Mouse (Mus musculus) forebrain, embryonic 16.5 days (tissue): ENCODE measurements around the gene Pou5f1. TPM values are rescaled to one million over a fixed set of nuclear protein-coding genes. Genes with fewer than 3 reads are reported as not detected.
"Not testable (repeated sequence)": the region's sequence is repeated elsewhere in the genome, so short reads cannot be mapped to it uniquely, and the experiment has no call there.

ENCODE experiments used
- ATAC-seq: fragments of 200-750 bp; cut with Nextera tagmentation; 2 replicates; pipeline ENCODE4 v1.8.0; 2017; ENCODE audit warnings: mild to moderate bottlenecking, moderate library complexity
- H3K27ac ChIP-seq: fragments of 300-500 bp; sonication (generic); 2 replicates; pipeline ENCODE4 v1.5.1; 2014; ENCODE audit warnings: low read length, control low read depth
- H3K27me3 ChIP-seq: fragments of 300-500 bp; sonication (generic); replicated peaks from 2 replicates; pipeline ENCODE4 v1.6.1; 2014; ENCODE audit warnings: low read length; ENCODE audit not compliant: control insufficient read depth, insufficient read depth
- H3K36me3 ChIP-seq: fragments of 300-500 bp; sonication (generic); 2 replicates; pipeline ENCODE4 v1.6.1; 2014; ENCODE audit not compliant: control insufficient read depth, insufficient read depth
- H3K4me1 ChIP-seq: fragments of 300-500 bp; sonication (generic); replicated peaks from 2 replicates; pipeline ENCODE4 v1.6.1; 2014; ENCODE audit warnings: low read length; ENCODE audit not compliant: control insufficient read depth, insufficient read depth
- H3K4me2 ChIP-seq: fragments of 300-500 bp; sonication (generic); 2 replicates; pipeline ENCODE4 v1.6.1; 2014; ENCODE audit warnings: mild to moderate bottlenecking, low read length, control low read depth
- H3K4me3 ChIP-seq: fragments of 300-500 bp; sonication (generic); replicated peaks from 2 replicates; pipeline ENCODE4 v1.5.1; 2014; ENCODE audit warnings: mild to moderate bottlenecking, low read length, control low read depth
- H3K9ac ChIP-seq: fragments of 300-500 bp; sonication (generic); replicated peaks from 2 replicates; pipeline ENCODE4 v1.6.1; 2014; ENCODE audit warnings: low read depth, low read length, control low read depth
- H3K9me3 ChIP-seq: fragments of 300-500 bp; sonication (generic); 2 replicates; pipeline ENCODE4 v1.6.1; 2016; ENCODE audit warnings: low read length; ENCODE audit not compliant: control insufficient read depth
- WGBS: fragments of 180-500 bp; shearing (Covaris S2); extraction: QIAGEN DNeasy Blood & Tissue Kit; methylation state at CpG from one replicate; pipeline ENCODE4 v1.1.7; 2014; 5-methylcytosine and 5-hydroxymethylcytosine counted together
- polyA plus RNA-seq: library from polyadenylated mRNA; unstranded; fragments of >200 nt; fragmentation: Nextera tagmentation; extraction: Ambion mirVana; gene quantifications from 2 replicates; pipeline ENCODE4 v1.2.1, GENCODE M21; 2015

Gene Pou5f1
- not detected in 2 replicates for polyA plus RNA-seq

DNA sequence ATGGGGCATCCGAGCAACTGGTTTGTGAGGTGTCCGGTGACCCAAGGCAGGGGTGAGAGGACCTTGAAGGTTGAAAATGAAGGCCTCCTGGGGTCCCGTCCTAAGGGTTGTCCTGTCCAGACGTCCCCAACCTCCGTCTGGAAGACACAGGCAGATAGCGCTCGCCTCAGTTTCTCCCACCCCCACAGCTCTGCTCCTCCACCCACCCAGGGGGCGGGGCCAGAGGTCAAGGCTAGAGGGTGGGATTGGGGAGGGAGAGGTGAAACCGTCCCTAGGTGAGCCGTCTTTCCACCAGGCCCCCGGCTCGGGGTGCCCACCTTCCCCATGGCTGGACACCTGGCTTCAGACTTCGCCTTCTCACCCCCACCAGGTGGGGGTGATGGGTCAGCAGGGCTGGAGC is at the start of gene Pou5f1:
Gene Pou5f1 (plus strand): TSS at position 243 of the 400 bp plus-strand sequence.
- Histone ChIP-seq H3K27me3 (peaks cover 7% of the 10 kb centered on the region), H3K9me3 (no peaks in the 10 kb centered on the region), H3K4me3 (no peak within 1 kb of the TSS), H3K27ac (no peak within 1 kb of the TSS), H3K4me1 (no peaks in the 10 kb centered on the region), H3K9ac (no peak within 1 kb of the TSS), H3K36me3 (no peaks in the 10 kb centered on the region), H3K4me2 (no peak within 1 kb of the TSS)
- ATAC-seq, result no peak
- 32% methylated on average over 13 of the region's 13 CpGs for WGBS

GRCm38 (mm10) chr17:35458247-35458646 is 47.6 kb upstream of the Pou5f1 start:
- not testable (repeated sequence) for H3K9ac ChIP-seq, H3K36me3 ChIP-seq, H3K27ac ChIP-seq, H3K4me1 ChIP-seq, H3K4me2 ChIP-seq, H3K27me3 ChIP-seq, H3K4me3 ChIP-seq, H3K9me3 ChIP-seq, ATAC-seq
- WGBS, result no CpG with 5 or more reads among the region's 1 CpGs

GRCm38 (mm10) chr17:35460513-35461341 is 45.1 kb upstream of the Pou5f1 start:
- not testable (repeated sequence) for H3K4me1 ChIP-seq, H3K27me3 ChIP-seq, H3K4me2 ChIP-seq, H3K9me3 ChIP-seq, H3K36me3 ChIP-seq, H3K27ac ChIP-seq, H3K4me3 ChIP-seq, H3K9ac ChIP-seq
- 76% methylated on average over 2 of the region's 9 CpGs for WGBS
- peak; percentile 63; the same call in 1 of the 2 replicates for ATAC-seq

GRCm38 (mm10) chr17:35465651-35466050 is 40.2 kb upstream of the Pou5f1 start:
- H3K27me3 ChIP-seq, result peaks cover 16% of the 10 kb centered on the region
- not testable (repeated sequence) for H3K4me3 ChIP-seq, H3K9ac ChIP-seq, H3K4me2 ChIP-seq, H3K4me1 ChIP-seq, ATAC-seq, H3K36me3 ChIP-seq, H3K27ac ChIP-seq, H3K9me3 ChIP-seq
- 5% methylated on average over 8 of the region's 8 CpGs for WGBS

DNA sequence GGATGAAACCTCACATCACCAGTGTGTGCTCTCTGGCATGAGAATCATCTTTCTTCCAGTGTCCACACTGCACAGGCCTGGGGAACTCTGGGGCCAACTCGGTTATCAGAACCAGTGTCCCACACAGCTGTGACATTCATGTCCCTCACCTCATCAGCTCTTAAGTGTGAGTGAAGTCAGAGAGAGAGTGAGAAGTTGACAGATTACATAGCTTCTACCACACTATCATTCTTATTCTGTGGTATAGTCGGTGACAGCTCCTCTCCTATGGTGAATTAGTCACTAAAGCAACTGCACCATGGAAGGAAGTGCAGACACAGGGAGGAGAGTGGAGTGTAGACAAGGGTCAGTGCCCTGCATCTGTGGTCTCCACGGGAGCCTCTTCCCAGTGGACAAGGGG is 36.9 kb upstream of the Pou5f1 start:
- 65% methylated on average over 3 of the region's 3 CpGs for WGBS
- H3K36me3 ChIP-seq, H3K4me1 ChIP-seq, H3K27ac ChIP-seq, H3K9ac ChIP-seq, H3K4me3 ChIP-seq, ATAC-seq, H3K4me2 ChIP-seq, H3K9me3 ChIP-seq: not testable (repeated sequence)
- peaks cover 19% of the 10 kb centered on the region for H3K27me3 ChIP-seq

GRCm38 (mm10) chr17:35469842-35470751 is 35.7 kb upstream of the Pou5f1 start, which contains the start of gene H2-Q10:
Gene H2-Q10, plus strand, starts transcription at chr17:35470089.
- Histone ChIP-seq H3K9me3 (no peaks in the 10 kb centered on the region), H3K4me2 (peak within 1 kb of the TSS; percentile 60), H3K4me3 (peak within 1 kb of the TSS; percentile 41), H3K27ac (no peak within 1 kb of the TSS), H3K4me1 (peaks cover 10% of the 10 kb centered on the region), H3K9ac (no peak within 1 kb of the TSS; the same call in 1 of the 2 replicates), H3K36me3 (no peaks in the 10 kb centered on the region), H3K27me3 (peaks cover 19% of the 10 kb centered on the region)
- ATAC-seq, result no peak
- WGBS, result 1% methylated on average over 76 of the region's 80 CpGs

GRCm38 (mm10) chr17:35484066-35484465 is 21.8 kb upstream of the Pou5f1 start:
- no peaks in the 10 kb centered on the region for H3K9me3 ChIP-seq
- no peaks in the 10 kb centered on the region for H3K4me1 ChIP-seq
- H3K4me3 ChIP-seq, result no peak overlapping the region
- ATAC-seq, result no peak
- no peak overlapping the region for H3K4me2 ChIP-seq
- no peaks in the 10 kb centered on the region for H3K27me3 ChIP-seq
- H3K27ac ChIP-seq, result no peak overlapping the region
- no peaks in the 10 kb centered on the region for H3K36me3 ChIP-seq
- 1% methylated on average over 9 of the region's 9 CpGs for WGBS
- no peak overlapping the region for H3K9ac ChIP-seq

- Histone ChIP-seq H3K4me3 (no peak overlapping the region), H3K4me2 (no peak overlapping the region), H3K27ac (no peak overlapping the region), H3K9me3 (no peaks in the 10 kb centered on the region), H3K36me3 (no peaks in the 10 kb centered on the region), H3K27me3 (no peaks in the 10 kb centered on the region), H3K9ac (no peak overlapping the region), H3K4me1 (no peaks in the 10 kb centered on the region)
- ATAC-seq, result no peak
- 34% methylated on average over 4 of the region's 4 CpGs for WGBS
Observed at GRCm38 (mm10) chr17:35485702-35486101, 20.1 kb upstream of the Pou5f1 start.

GRCm38 (mm10) chr17:35486726-35487125 is 19.1 kb upstream of the Pou5f1 start:
- H3K4me2 ChIP-seq, result no peak overlapping the region
- H3K9ac ChIP-seq, result no peak overlapping the region
- 71% methylated on average over 10 of the region's 10 CpGs for WGBS
- no peaks in the 10 kb centered on the region for H3K36me3 ChIP-seq
- no peak overlapping the region for H3K4me3 ChIP-seq
- H3K27ac ChIP-seq, result no peak overlapping the region
- no peaks in the 10 kb centered on the region for H3K4me1 ChIP-seq
- no peaks in the 10 kb centered on the region for H3K27me3 ChIP-seq
- no peaks in the 10 kb centered on the region for H3K9me3 ChIP-seq
- ATAC-seq, result no peak
